Mouse (Mus musculus): ENCODE data around the gene Stpg1. TPM values are rescaled to one million over a fixed set of nuclear protein-coding genes. Genes with fewer than 3 reads are reported as not detected.

Stpg1 gene
- polyA plus RNA-seq, 1 experiment from 2014 or later = 0.47 TPM

- 2% methylated on average over 31 of the region's 31 CpGs for WGBS
- peak within 1 kb of the TSS; percentile 85 for H3K27ac ChIP-seq (ENCODE audit: low read length)
- ATAC-seq (replicated peaks; ENCODE audit: extremely low read depth, insufficient read depth, low FRiP score) = 0 out of 2 replicates have a peak, but pooled peaks have one; percentile 38
Measured at GRCm38 (mm10) chr4:135573251-135573808, 78.7 kb downstream of the Stpg1 start, which contains the start of gene Grhl3. TSS of gene Grhl3 (minus strand) at chr4:135573630.

GRCm38 (mm10) chr4:135575365-135576140 is 81.0 kb downstream of the Stpg1 start:
- Histone ChIP-seq H3K27me3 (ENCODE audit: control insufficient read depth, insufficient read depth, low read length) (peaks cover 7% of the 10 kb centered on the region; the same call in 1 of the 2 replicates), H3K9me3 (replicated peaks; ENCODE audit: control insufficient read depth, low read length) (no peaks in the 10 kb centered on the region), H3K4me3 (ENCODE audit: low read length) (no peak overlapping the region), H3K4me2 (ENCODE audit: low read depth, low read length) (no peak overlapping the region), H3K9ac (ENCODE audit: low read length) (no peak overlapping the region), H3K36me3 (ENCODE audit: control insufficient read depth, insufficient read depth) (no peaks in the 10 kb centered on the region), H3K27ac (ENCODE audit: low read length) (no peak overlapping the region), H3K4me1 (ENCODE audit: control insufficient read depth, insufficient read depth, low read length) (peaks cover 29% of the 10 kb centered on the region)
- no peak for ATAC-seq (replicated peaks; ENCODE audit: extremely low read depth, insufficient read depth, low FRiP score)
- WGBS = 58% methylated on average over 15 of the region's 15 CpGs

More at GRCm38 (mm10) chr4:135573251-135573808, 78.7 kb downstream of the Stpg1 start, which contains the start of gene Grhl3:
- Histone ChIP-seq H3K36me3 (ENCODE audit: control insufficient read depth, insufficient read depth) (no peaks in the 10 kb centered on the region), H3K27me3 (ENCODE audit: control insufficient read depth, insufficient read depth, low read length) (peaks cover 7% of the 10 kb centered on the region; the same call in 1 of the 2 replicates), H3K4me2 (ENCODE audit: low read depth, low read length) (peak within 1 kb of the TSS; percentile 79), H3K4me3 (ENCODE audit: low read length) (peak within 1 kb of the TSS; percentile 53), H3K9me3 (replicated peaks; ENCODE audit: control insufficient read depth, low read length) (no peaks in the 10 kb centered on the region), H3K9ac (ENCODE audit: low read length) (peak within 1 kb of the TSS; percentile 75), H3K4me1 (ENCODE audit: control insufficient read depth, insufficient read depth, low read length) (peaks cover 49% of the 10 kb centered on the region)

GRCm38 (mm10) chr4:135578490-135578889 is 83.9 kb downstream of the Stpg1 start:
- H3K27ac ChIP-seq (ENCODE audit: low read length) = no peak overlapping the region
- ATAC-seq (replicated peaks; ENCODE audit: extremely low read depth, insufficient read depth, low FRiP score) = no peak
- peaks cover 7% of the 10 kb centered on the region; the same call in 1 of the 2 replicates for H3K27me3 ChIP-seq (ENCODE audit: control insufficient read depth, insufficient read depth, low read length)
- no peak overlapping the region for H3K4me2 ChIP-seq (ENCODE audit: low read depth, low read length)
- 74% methylated on average over 5 of the region's 5 CpGs for WGBS
- no peaks in the 10 kb centered on the region for H3K36me3 ChIP-seq (ENCODE audit: control insufficient read depth, insufficient read depth)
- no peak overlapping the region for H3K4me3 ChIP-seq (ENCODE audit: low read length)
- no peak overlapping the region for H3K9ac ChIP-seq (ENCODE audit: low read length)
- no peaks in the 10 kb centered on the region for H3K9me3 ChIP-seq (replicated peaks; ENCODE audit: control insufficient read depth, low read length)
- H3K4me1 ChIP-seq (ENCODE audit: control insufficient read depth, insufficient read depth, low read length) = peaks cover 5% of the 10 kb centered on the region; the same call in 1 of the 2 replicates

- no peaks in the 10 kb centered on the region for H3K9me3 ChIP-seq (replicated peaks; ENCODE audit: control insufficient read depth, low read length)
- peaks cover 4% of the 10 kb centered on the region; the same call in 1 of the 2 replicates for H3K27me3 ChIP-seq (ENCODE audit: control insufficient read depth, insufficient read depth, low read length)
- H3K4me2 ChIP-seq (ENCODE audit: low read depth, low read length) = no peak overlapping the region
- 49% methylated on average over 6 of the region's 6 CpGs for WGBS
- no peak for ATAC-seq (replicated peaks; ENCODE audit: extremely low read depth, insufficient read depth, low FRiP score)
- no peaks in the 10 kb centered on the region for H3K4me1 ChIP-seq (ENCODE audit: control insufficient read depth, insufficient read depth, low read length)
- H3K36me3 ChIP-seq (ENCODE audit: control insufficient read depth, insufficient read depth) = no peaks in the 10 kb centered on the region
- no peak overlapping the region for H3K9ac ChIP-seq (ENCODE audit: low read length)
- no peak overlapping the region for H3K4me3 ChIP-seq (ENCODE audit: low read length)
- no peak overlapping the region for H3K27ac ChIP-seq (ENCODE audit: low read length)
Measured at GRCm38 (mm10) chr4:135579695-135580094, 85.1 kb downstream of the Stpg1 start.

GRCm38 (mm10) chr4:135581222-135581910 is 86.8 kb downstream of the Stpg1 start:
- no peak overlapping the region for H3K4me2 ChIP-seq (ENCODE audit: low read depth, low read length)
- H3K27me3 ChIP-seq (ENCODE audit: control insufficient read depth, insufficient read depth, low read length) = peaks cover 4% of the 10 kb centered on the region; the same call in 1 of the 2 replicates
- H3K36me3 ChIP-seq (ENCODE audit: control insufficient read depth, insufficient read depth) = no peaks in the 10 kb centered on the region
- no peak overlapping the region for H3K27ac ChIP-seq (ENCODE audit: low read length)
- no peak overlapping the region for H3K4me3 ChIP-seq (ENCODE audit: low read length)
- H3K9me3 ChIP-seq (replicated peaks; ENCODE audit: control insufficient read depth, low read length) = no peaks in the 10 kb centered on the region
- H3K4me1 ChIP-seq (ENCODE audit: control insufficient read depth, insufficient read depth, low read length) = no peaks in the 10 kb centered on the region
- no peak overlapping the region for H3K9ac ChIP-seq (ENCODE audit: low read length)
- WGBS = 47% methylated on average over 12 of the region's 12 CpGs
- ATAC-seq (replicated peaks; ENCODE audit: extremely low read depth, insufficient read depth, low FRiP score) = no peak

- 0 out of 2 replicates have a peak, but pooled peaks cover 4% of the 10 kb centered on the region for H3K27me3 ChIP-seq (ENCODE audit: control insufficient read depth, insufficient read depth, low read length)
- H3K4me3 ChIP-seq (ENCODE audit: low read length) = no peak overlapping the region
- no peak overlapping the region for H3K27ac ChIP-seq (ENCODE audit: low read length)
- H3K9ac ChIP-seq (ENCODE audit: low read length) = no peak overlapping the region
- no peaks in the 10 kb centered on the region for H3K9me3 ChIP-seq (replicated peaks; ENCODE audit: control insufficient read depth, low read length)
- 80% methylated on average over 4 of the region's 4 CpGs for WGBS
- no peak overlapping the region for H3K4me2 ChIP-seq (ENCODE audit: low read depth, low read length)
- H3K36me3 ChIP-seq (ENCODE audit: control insufficient read depth, insufficient read depth) = no peaks in the 10 kb centered on the region
- H3K4me1 ChIP-seq (ENCODE audit: control insufficient read depth, insufficient read depth, low read length) = peaks cover 5% of the 10 kb centered on the region; the same call in 1 of the 2 replicates
- ATAC-seq (replicated peaks; ENCODE audit: extremely low read depth, insufficient read depth, low FRiP score) = no peak
Measured at GRCm38 (mm10) chr4:135584838-135585237, 90.2 kb downstream of the Stpg1 start.

Small RNA genes lying within 50 kb of the gene (microRNA-seq; reads per million reads assigned to microRNA genes)
- not detected for gene Gm25317

Other genes with a start within 250 kb of the Stpg1 start
- gene Clic4, start 222.0 kb upstream of the Stpg1 start, polyA plus RNA-seq (2015; fragmentation: Nextera tagmentation; extraction: Ambion mirVana) = 289 and 296 TPM in 2 replicates
- 134 and 145 TPM in 2 replicates for gene Srrm1, start 141.5 kb upstream of the Stpg1 start, polyA plus RNA-seq (2015; fragmentation: Nextera tagmentation; extraction: Ambion mirVana)
- gene Ncmap, start 96.6 kb upstream of the Stpg1 start, polyA plus RNA-seq (2015; fragmentation: Nextera tagmentation; extraction: Ambion mirVana) = 1.2 and 1.6 TPM in 2 replicates
- gene Rcan3, start 60.9 kb upstream of the Stpg1 start, polyA plus RNA-seq (2015; fragmentation: Nextera tagmentation; extraction: Ambion mirVana) = 8.0 and 10.5 TPM in 2 replicates
- gene Nipal3, start 248 bp downstream of the Stpg1 start, polyA plus RNA-seq (2015; fragmentation: Nextera tagmentation; extraction: Ambion mirVana) = 5.8 and 6.3 TPM in 2 replicates
- 6.8 TPM in 2 replicates for gene Grhl3, start 78.8 kb downstream of the Stpg1 start, polyA plus RNA-seq (2015; fragmentation: Nextera tagmentation; extraction: Ambion mirVana)
- 0.66 and 0.69 TPM in 2 replicates for gene Ifnlr1, start 191.5 kb downstream of the Stpg1 start, polyA plus RNA-seq (2015; fragmentation: Nextera tagmentation; extraction: Ambion mirVana)
- gene Il22ra1, start 233.4 kb downstream of the Stpg1 start, polyA plus RNA-seq (2015; fragmentation: Nextera tagmentation; extraction: Ambion mirVana) = not detected in 2 replicates

Measured in heart, embryonic 16.5 days (tissue).